Mouse (Mus musculus) layer of hippocampus, adult 2 months (tissue): Measurements from ENCODE around the gene Zfp1. TPM values are rescaled to one million over a fixed set of nuclear protein-coding genes. Genes with fewer than 3 reads are reported as not detected.

Experiments used
- DNase-seq, 2 experiments: peaks; one replicate each; pipeline ENCODE4 v3.0.0; 2022; ENCODE audit warnings: low spot score in 2 of 2
- H3K27ac ChIP-seq: fragments of 200-600 bp; 2 replicates; pipeline ENCODE4 v1.8.1; 2022
- H3K4me3 ChIP-seq: fragments of 200-600 bp; 2 replicates; pipeline ENCODE4 v1.8.1; 2022; ENCODE audit warnings: mild to moderate bottlenecking
- CTCF ChIP-seq: fragments of 200-600 bp; conservative IDR thresholded peaks from 2 replicates; pipeline ENCODE4 v1.8.1; 2022; ENCODE audit warnings: antibody characterized with exemption, mild to moderate bottlenecking, moderate library complexity
- microRNA-seq, 2 experiments: library from miRNA; unstranded; fragments of <30 nt; microRNA quantifications; one replicate each; pipeline ENCODE4 v1.2.0; 2021
- total RNA-seq, 2 experiments: library from RNA; stranded (reverse); gene quantifications; 2 replicates each; pipeline ENCODE4 v1.2.3; 2021

The Zfp1 gene
- total RNA-seq, 2 experiments from 2014 or later = 24.0 to 25.1 TPM

DNA sequence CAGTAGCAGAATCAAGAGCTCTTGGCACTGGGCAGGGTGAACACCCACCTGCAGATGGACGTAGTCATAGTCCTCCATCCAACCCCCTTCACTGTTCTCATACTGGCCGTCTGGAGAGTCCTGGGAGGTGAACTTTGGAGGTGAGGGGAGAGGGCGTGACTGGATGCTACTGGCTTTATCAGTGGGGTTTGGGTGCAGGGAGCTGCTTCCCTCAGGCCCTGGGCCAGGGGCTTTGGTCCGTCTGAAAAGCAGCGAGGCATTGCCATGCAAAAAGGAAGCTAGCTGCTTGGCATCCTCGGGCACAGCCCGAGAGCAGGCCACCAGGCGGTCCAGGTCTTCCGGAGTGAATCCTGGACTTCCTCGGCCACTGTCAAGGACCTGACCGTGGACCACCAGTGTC lies 70.1 kb downstream of the Zfp1 start:
- DNase-seq = no peak
- Histone ChIP-seq H3K4me3 (no peak overlapping the region), H3K27ac (peak overlapping the region; percentile 76)
- no peak for TF ChIP-seq CTCF

DNA sequence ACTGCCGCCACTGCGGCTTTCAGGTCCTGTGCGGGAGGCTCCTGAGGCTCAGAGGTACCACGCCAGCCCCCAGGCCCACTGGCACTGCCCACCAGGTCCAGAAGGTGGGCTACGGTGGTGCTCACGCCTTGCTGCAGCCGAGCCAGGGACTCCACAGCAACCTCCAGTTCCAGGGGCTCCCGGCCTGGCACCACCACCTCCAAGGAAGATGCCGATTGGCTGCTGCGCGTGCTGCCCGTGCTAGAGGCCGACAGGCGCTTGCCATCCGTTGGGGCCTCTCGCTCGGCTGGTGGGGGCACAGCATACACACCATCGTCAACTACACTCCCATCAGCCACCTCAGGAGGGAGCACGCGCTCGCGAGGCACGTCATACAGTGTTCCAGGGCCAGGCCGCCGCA lies 70.6 kb downstream of the Zfp1 start:
- peak; percentile 41 for TF ChIP-seq CTCF
- no peak for DNase-seq
- Histone ChIP-seq H3K4me3 (no peak overlapping the region), H3K27ac (peak overlapping the region; percentile 76)

DNA sequence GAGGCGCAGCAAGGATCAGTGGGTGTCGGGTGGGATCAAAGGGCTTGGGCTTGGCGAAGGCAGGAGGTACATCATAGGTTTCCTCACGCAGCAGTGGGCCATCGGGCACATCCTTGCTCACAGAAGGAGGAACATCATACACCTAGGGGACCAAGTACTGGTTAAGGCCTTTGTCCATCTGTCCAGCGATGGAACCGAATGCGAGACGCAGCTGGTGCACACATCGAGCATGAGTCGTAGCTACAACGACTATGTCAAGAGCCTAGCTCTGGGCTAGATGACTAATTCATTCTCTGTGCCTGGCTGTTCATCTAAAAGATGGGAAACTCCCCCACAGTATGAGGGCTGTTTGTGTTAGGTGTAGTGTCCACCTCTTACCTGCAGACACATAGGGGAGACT lies 71.1 kb downstream of the Zfp1 start:
- no peak for DNase-seq
- Histone ChIP-seq H3K4me3 (no peak overlapping the region), H3K27ac (peak overlapping the region; percentile 76)
- no peak for TF ChIP-seq CTCF

DNA sequence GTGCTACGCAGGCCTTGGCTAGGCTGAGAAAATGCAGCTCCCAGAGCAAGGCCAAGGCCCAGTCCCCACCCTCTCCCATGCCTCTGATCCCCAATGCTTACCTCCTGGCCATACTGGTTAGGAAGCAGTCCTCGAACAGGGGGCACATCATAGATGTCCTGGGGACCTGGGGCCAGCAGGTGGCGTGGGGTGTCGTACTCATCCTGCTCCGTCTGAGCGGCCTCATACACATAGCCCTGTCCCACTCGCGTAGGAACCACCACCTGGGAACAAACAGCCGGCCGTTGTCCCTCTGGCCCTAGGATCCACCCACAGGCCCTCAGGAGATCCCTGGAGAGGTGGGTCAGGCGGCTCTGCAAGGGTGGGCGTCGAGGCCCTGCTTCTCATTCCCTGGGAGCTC lies 72.3 kb downstream of the Zfp1 start:
- Histone ChIP-seq H3K27ac (peak overlapping the region; percentile 96; the same call in 1 of the 2 replicates), H3K4me3 (no peak overlapping the region)
- DNase-seq = no peak
- no peak for TF ChIP-seq CTCF

DNA sequence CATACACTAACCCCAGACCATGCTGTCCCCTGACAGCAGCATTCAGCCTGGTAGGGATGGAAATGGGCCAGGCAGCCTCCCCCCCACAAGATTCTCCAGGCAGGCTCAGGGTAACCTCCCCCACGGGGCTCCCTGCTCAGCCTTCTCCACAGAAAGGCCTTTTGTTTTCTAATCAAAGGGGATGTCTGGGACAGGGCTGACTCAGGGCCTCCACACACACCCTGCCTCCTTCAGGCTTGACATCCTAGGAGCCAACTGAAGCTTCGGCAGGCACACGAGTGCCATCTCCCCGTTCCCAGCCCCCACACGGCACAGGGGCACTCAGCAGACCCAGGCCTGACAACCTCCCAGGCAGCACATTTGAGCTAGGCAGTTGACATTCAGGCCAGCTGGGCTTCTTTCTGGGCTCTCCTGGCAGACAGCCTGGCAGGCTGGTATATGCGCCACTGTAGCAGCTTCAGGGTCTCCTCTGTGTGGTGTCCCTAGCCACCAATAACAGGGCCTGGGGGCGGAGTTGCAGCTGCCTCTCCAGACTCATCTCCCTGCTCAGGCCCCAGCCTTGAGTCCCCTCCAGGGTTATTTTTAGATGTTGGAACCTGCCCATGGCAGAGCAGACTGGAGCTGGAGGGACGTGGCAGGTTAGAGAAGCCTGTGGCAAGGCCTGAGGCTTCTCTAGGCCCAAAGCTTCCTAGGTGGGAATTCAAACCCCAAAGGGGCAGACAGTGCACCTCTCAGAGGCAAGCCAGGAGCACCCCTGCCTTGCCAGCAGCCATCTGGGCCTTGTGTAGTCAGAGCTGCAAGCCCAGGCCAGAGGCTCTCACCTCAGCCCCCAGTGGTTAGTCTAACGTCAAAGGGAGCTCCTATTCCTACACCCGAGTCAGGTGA lies 73.6 kb downstream of the Zfp1 start:
- Histone ChIP-seq H3K4me3 (peak overlapping the region; percentile 2), H3K27ac (peak overlapping the region; percentile 96)
- TF ChIP-seq CTCF = no peak

DNA sequence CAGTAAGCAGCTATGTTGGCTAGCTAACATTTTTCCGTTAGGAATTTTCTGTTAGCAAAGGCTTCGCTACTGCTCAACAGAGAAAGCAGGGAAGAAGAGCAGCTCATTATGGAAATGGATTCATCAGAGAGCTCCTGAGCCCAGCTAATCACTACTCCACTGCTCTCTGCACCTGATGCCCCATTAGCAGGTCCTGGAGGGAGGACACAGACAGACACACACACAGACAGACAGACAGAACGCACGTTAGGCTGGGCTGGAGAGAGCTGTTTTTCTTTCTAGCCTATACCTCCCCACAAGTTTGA lies 74.2 kb downstream of the Zfp1 start:
- no peak for TF ChIP-seq CTCF
- Histone ChIP-seq H3K4me3 (no peak overlapping the region), H3K27ac (peak overlapping the region; percentile 96)
- DNase-seq = no peak

More for the DNA sequence above, 73.6 kb downstream of the Zfp1 start:
- peak; percentile 75 to 76 for DNase-seq

DNA sequence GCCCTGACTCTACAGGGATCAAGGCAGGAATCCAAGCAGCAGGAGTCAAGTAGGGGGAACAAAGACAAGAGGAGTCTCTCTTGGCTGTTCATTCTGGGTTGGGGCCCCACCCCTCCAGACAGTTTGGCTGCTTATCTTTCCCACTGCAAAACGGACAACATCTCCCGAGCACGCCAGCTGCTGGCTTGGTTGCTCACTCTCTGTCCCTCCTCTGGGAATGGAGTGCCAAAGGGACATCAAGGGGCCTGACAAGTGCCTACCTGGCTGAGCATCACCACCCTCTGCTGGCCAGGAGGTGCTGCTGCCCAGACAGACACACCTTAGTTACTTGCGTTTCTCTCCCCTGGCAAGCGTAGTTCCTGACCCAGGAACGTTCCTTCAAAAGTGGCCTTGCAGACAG lies 74.7 kb downstream of the Zfp1 start:
- peak; percentile 57 for TF ChIP-seq CTCF
- DNase-seq = no peak
- Histone ChIP-seq H3K27ac (peak overlapping the region; percentile 96), H3K4me3 (no peak overlapping the region)

DNA sequence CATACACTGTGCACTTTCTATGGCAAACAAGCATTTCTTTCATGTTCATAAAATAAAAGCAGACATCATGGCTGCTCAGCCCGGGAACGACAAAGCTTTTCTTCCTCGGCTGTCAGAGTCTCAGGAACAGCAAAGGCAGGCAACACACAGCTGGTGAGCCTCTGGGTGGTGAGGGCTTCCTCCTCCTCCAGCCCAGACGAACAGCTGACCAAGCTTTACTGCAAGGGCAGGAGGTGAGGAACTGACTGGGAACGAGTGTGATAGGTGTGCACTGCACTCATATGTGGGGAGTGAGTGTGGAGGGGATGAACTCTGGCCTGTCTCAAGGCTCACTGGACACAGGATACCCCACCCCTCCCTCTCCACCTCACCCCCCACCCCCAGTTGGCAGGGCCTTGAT lies 75.7 kb downstream of the Zfp1 start:
- Histone ChIP-seq H3K4me3 (no peak overlapping the region), H3K27ac (peak overlapping the region; percentile 96)
- no peak for DNase-seq
- no peak for TF ChIP-seq CTCF

DNA sequence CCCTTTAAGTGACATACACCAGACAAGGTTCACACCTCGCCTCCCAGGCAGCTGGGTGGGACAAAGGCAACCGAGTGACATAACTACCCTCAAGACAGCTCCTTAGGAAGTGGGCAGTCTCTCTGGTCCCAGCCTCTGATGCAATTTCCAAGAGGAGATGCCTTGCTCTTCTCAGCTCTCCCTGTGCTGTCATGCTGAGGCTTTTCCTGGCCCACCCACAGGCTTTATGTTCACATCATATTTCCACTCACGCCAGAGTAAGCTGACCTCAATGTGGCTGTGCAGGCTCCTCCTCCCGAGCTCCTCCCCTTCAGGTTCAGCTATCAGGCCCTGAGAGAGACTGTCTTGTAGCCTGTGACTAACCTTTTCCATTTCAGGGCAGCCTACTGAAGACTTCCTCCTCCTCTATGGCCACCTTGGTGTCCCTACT lies 76.9 kb downstream of the Zfp1 start:
- H3K4me3 ChIP-seq = no peak overlapping the region
- H3K27ac ChIP-seq = peak overlapping the region; percentile 43
- DNase-seq = no peak
- no peak for TF ChIP-seq CTCF

Small RNA genes within 50 kb of the gene (microRNA-seq; reads per million reads assigned to microRNA genes)
- gene Mir7076 = 0 reads per million in 2 experiments

Other genes starting within 250 kb of the Zfp1 start
- gene Fa2h, start 249.6 kb upstream of the Zfp1 start, total RNA-seq = 10 to 100 TPM; 22.0 to 23.1 TPM
- 10 to 100 TPM; 24.1 to 24.2 TPM for gene Wdr59, start 121.3 kb upstream of the Zfp1 start, total RNA-seq
- 100 to 1,000 TPM; 105 to 107 TPM for gene Znrf1, start 107.3 kb upstream of the Zfp1 start, total RNA-seq
- 1 to 10 TPM; 6.8 to 7.8 TPM for gene Ldhd, start 13.0 kb upstream of the Zfp1 start, total RNA-seq
- not detected for gene Ctrb1, start 47.6 kb downstream of the Zfp1 start, total RNA-seq
- 10 to 100 TPM; 66.1 to 69.7 TPM for gene Bcar1, start 100.4 kb downstream of the Zfp1 start, total RNA-seq
- 10 to 100 TPM; 76.3 to 81.2 TPM for gene Cfdp1, start 210.9 kb downstream of the Zfp1 start, total RNA-seq
- 1 to 10 TPM; 3.9 to 4.5 TPM for gene Tmem170, start 233.3 kb downstream of the Zfp1 start, total RNA-seq